Mouse (Mus musculus) ES-E14 (cell line): ENCODE results near the gene Ddah2. TPM values are rescaled to one million over a fixed set of nuclear protein-coding genes. Genes with fewer than 3 reads are reported as not detected.

Experiments used
- DNase-seq: peaks from one replicate; pipeline ENCODE4 v3.0.0-alpha.2; 2013; ENCODE audit warnings: low read depth, low spot score
- H3K27ac ChIP-seq: 2 replicates; pipeline ENCODE4 v1.5.1; 2012; ENCODE audit warnings: low read depth, mild to moderate bottlenecking, low read length, moderate library complexity, mixed read lengths; ENCODE audit not compliant: poor library complexity, insufficient read depth, severe bottlenecking
- H3K36me3 ChIP-seq: 2 replicates; pipeline ENCODE4 v1.6.1; 2012; ENCODE audit warnings: mild to moderate bottlenecking, low read length, moderate library complexity, mixed read lengths; ENCODE audit not compliant: control insufficient read depth, poor library complexity, insufficient read depth, severe bottlenecking
- H3K4me1 ChIP-seq, 2 experiments: fragments of 150-350 bp in 1 of 2; sonication (generic) in 1 of 2; 2 replicates each; pipeline ENCODE4 v1.6.1; 2012; ENCODE audit warnings: low read length in 2 of 2, mild to moderate bottlenecking in 1 of 2, mixed read lengths in 1 of 2; ENCODE audit not compliant: control insufficient read depth in 2 of 2, insufficient read depth in 2 of 2, poor library complexity in 1 of 2
- H3K4me3 ChIP-seq, 2 experiments: fragments of 150-350 bp in 1 of 2; sonication (generic) in 1 of 2; 2 replicates each; pipeline ENCODE4 v1.5.1; 2012; ENCODE audit warnings: low read length in 2 of 2, low read depth in 1 of 2, mild to moderate bottlenecking in 1 of 2, mixed read lengths in 1 of 2; ENCODE audit not compliant: insufficient read depth in 1 of 2, poor library complexity in 1 of 2, severe bottlenecking in 1 of 2
- H3K9ac ChIP-seq: 2 replicates; pipeline ENCODE4 v1.6.1; 2012; ENCODE audit warnings: low read depth, mild to moderate bottlenecking, low read length, mixed read lengths; ENCODE audit not compliant: poor library complexity, insufficient read depth, severe bottlenecking
- H3K9me3 ChIP-seq: fragments of 150-350 bp; sonication (generic); 2 replicates; pipeline ENCODE4 v1.6.1; 2012; ENCODE audit warnings: low read depth, mild to moderate bottlenecking, low read length; ENCODE audit not compliant: control insufficient read depth, insufficient read depth
- CHD2 ChIP-seq: IDR thresholded peaks from 2 replicates; pipeline ENCODE4 v1.6.1; 2014; ENCODE audit warnings: mild to moderate bottlenecking, low read depth, low read length, inconsistent platforms
- HCFC1 ChIP-seq: IDR thresholded peaks from 2 replicates; pipeline ENCODE4 v1.6.1; 2012; ENCODE audit warnings: low read length, inconsistent platforms, borderline replicate concordance; ENCODE audit not compliant: insufficient read depth
- MAFK ChIP-seq: IDR thresholded peaks from 2 replicates; pipeline ENCODE4 v1.6.1; 2014; ENCODE audit warnings: mild to moderate bottlenecking, low read depth, low read length, inconsistent platforms; ENCODE audit not compliant: insufficient read depth
- ZC3H11A ChIP-seq: IDR thresholded peaks from 2 replicates; pipeline ENCODE4 v1.6.1; 2012; ENCODE audit warnings: low read depth, mild to moderate bottlenecking, inconsistent platforms, low read length, borderline replicate concordance
- ZNF384 ChIP-seq: IDR thresholded peaks from 2 replicates; pipeline ENCODE4 v1.6.1; 2012; ENCODE audit warnings: low read depth, low read length, inconsistent platforms
- in situ Hi-C, 2 experiments: fragments of 600-800 bp; cut with MboI; formaldehyde crosslinking; loops; one replicate each; pipeline ENCODE4 v1.15.1; 2025; ENCODE audit warnings: low sequenced_read_pairs in 2 of 2, inconsistent platforms in 1 of 2; ENCODE audit not compliant: unreplicated experiment in 2 of 2
- total RNA-seq: library from RNA; depleted of rRNA; stranded (reverse); fragments of 300-350 nt; gene quantifications from 2 replicates; pipeline ENCODE4 v1.2.3, GENCODE M21; 2012

Ddah2 gene
- total RNA-seq, 1 experiment: 45.0 TPM

GRCm38 (mm10) chr17:35021163-35021808, 37.5 kb upstream of the Ddah2 start:
- Histone ChIP-seq H3K9ac (peak overlapping the region; percentile 38; the same call in 1 of the 2 replicates), H3K36me3 (peaks cover 4% of the 10 kb centered on the region), H3K27ac (no peak overlapping the region), H3K4me1 (peaks cover 2 to 16% of the 10 kb centered on the region in 2 experiments; a peak in 2 of 4 replicates), H3K9me3 (no peaks in the 10 kb centered on the region), H3K4me3 (no peak overlapping the region)
- peak; percentile 85 for DNase-seq
- in situ Hi-C loops: loop anchor here in 1 of 2 experiments (25.0 kb wide), 1 partner anchor 91 kb away; the partner anchor contains the start of genes Csnk2b, Gpank1, Ly6g5b and Ly6g5c
- TF ChIP-seq CHD2 (no peak), HCFC1 (no peak), ZNF384 (no peak), ZC3H11A (peak; percentile 37; the same call in 1 of the 2 replicates)

- in situ Hi-C loops: loop anchor here in 1 of 2 experiments (25.0 kb wide), 1 partner anchor 90 kb away; the partner anchor contains the start of genes Csnk2b, Gpank1, Ly6g5b and Ly6g5c
- H3K9ac ChIP-seq: no peak overlapping the region
- no peak overlapping the region for H3K27ac ChIP-seq
- H3K4me1 ChIP-seq: peaks cover 2 to 17% of the 10 kb centered on the region in 2 experiments; a peak in 2 of 4 replicates
- H3K4me3 ChIP-seq: no peak overlapping the region
- TF ChIP-seq HCFC1: no peak
- TF ChIP-seq ZC3H11A: no peak
- no peak for TF ChIP-seq MAFK
- no peak for TF ChIP-seq ZNF384
- TF ChIP-seq CHD2: no peak
- H3K36me3 ChIP-seq: no peaks in the 10 kb centered on the region
- DNase-seq: no peak
- no peaks in the 10 kb centered on the region for H3K9me3 ChIP-seq
Observed at GRCm38 (mm10) chr17:35021842-35022477, 36.9 kb upstream of the Ddah2 start.

- H3K4me1 ChIP-seq: peaks cover 2 to 20% of the 10 kb centered on the region in 2 experiments; a peak in 3 of 4 replicates
- H3K4me3 ChIP-seq: no peak overlapping the region
- in situ Hi-C loops: loop anchor here in 1 of 2 experiments (25.0 kb wide), 1 partner anchor 90 kb away; the partner anchor contains the start of genes Csnk2b, Gpank1, Ly6g5b and Ly6g5c
- H3K9ac ChIP-seq: no peak overlapping the region
- DNase-seq: no peak
- H3K9me3 ChIP-seq: no peaks in the 10 kb centered on the region
- no peaks in the 10 kb centered on the region for H3K36me3 ChIP-seq
- TF ChIP-seq MAFK: no peak
- no peak for TF ChIP-seq HCFC1
- TF ChIP-seq ZNF384: no peak
- no peak for TF ChIP-seq ZC3H11A
- no peak for TF ChIP-seq CHD2
- no peak overlapping the region for H3K27ac ChIP-seq
Observed at GRCm38 (mm10) chr17:35022541-35023060, 36.2 kb upstream of the Ddah2 start.

GRCm38 (mm10) chr17:35023221-35023620, 35.6 kb upstream of the Ddah2 start:
- in situ Hi-C loops: loop anchor here in 1 of 2 experiments (25.0 kb wide), 1 partner anchor 89 kb away; the partner anchor contains the start of genes Csnk2b, Gpank1, Ly6g5b and Ly6g5c
- H3K9ac ChIP-seq: no peak overlapping the region

More at GRCm38 (mm10) chr17:35023221-35023620, 35.6 kb upstream of the Ddah2 start:
- DNase-seq: no peak
- Histone ChIP-seq H3K4me1 (peaks cover 2 to 22% of the 10 kb centered on the region in 2 experiments; a peak in 3 of 4 replicates), H3K9me3 (no peaks in the 10 kb centered on the region), H3K27ac (no peak overlapping the region), H3K36me3 (no peaks in the 10 kb centered on the region), H3K4me3 (no peak overlapping the region)
- TF ChIP-seq HCFC1: no peak
- no peak for TF ChIP-seq MAFK
- TF ChIP-seq CHD2: no peak
- TF ChIP-seq ZNF384: no peak
- no peak for TF ChIP-seq ZC3H11A
